Mouse (Mus musculus) hindbrain, embryonic 16.5 days (tissue): ENCODE data around the gene Map10. TPM values are rescaled to one million over a fixed set of nuclear protein-coding genes. Genes with fewer than 3 reads are reported as not detected.
A peak's percentile ranks its signal among the peaks of the same experiment; 100 is the strongest.

Source experiments
- ATAC-seq: fragments of 200-750 bp; cut with Nextera tagmentation; 2 replicates; pipeline ENCODE4 v1.8.0; 2017; ENCODE audit warnings: moderate TSS enrichment, moderate library complexity
- H3K27ac ChIP-seq: fragments of 300-500 bp; sonication (generic); 2 replicates; pipeline ENCODE4 v1.5.1; 2014; ENCODE audit warnings: low read depth, mild to moderate bottlenecking, control low read depth, low read length, moderate library complexity
- H3K27me3 ChIP-seq: fragments of 300-500 bp; sonication (generic); replicated peaks from 2 replicates; pipeline ENCODE4 v1.6.1; 2014; ENCODE audit warnings: low read length; ENCODE audit not compliant: control insufficient read depth, insufficient read depth
- H3K36me3 ChIP-seq: fragments of 300-500 bp; sonication (generic); 2 replicates; pipeline ENCODE4 v1.6.1; 2014; ENCODE audit warnings: mild to moderate bottlenecking, low read length, moderate library complexity, mixed read lengths; ENCODE audit not compliant: control insufficient read depth, insufficient read depth
- H3K4me1 ChIP-seq: fragments of 300-500 bp; sonication (generic); 2 replicates; pipeline ENCODE4 v1.6.1; 2014; ENCODE audit warnings: low read depth, low read length; ENCODE audit not compliant: control insufficient read depth, insufficient read depth
- H3K4me2 ChIP-seq: fragments of 300-500 bp; sonication (generic); 2 replicates; pipeline ENCODE4 v1.6.1; 2014; ENCODE audit warnings: mild to moderate bottlenecking, low read length, control low read depth, moderate library complexity
- H3K4me3 ChIP-seq: fragments of 300-500 bp; sonication (generic); 2 replicates; pipeline ENCODE4 v1.5.1; 2014; ENCODE audit warnings: mild to moderate bottlenecking, low read length, control low read depth, moderate library complexity
- H3K9ac ChIP-seq: fragments of 300-500 bp; sonication (generic); 2 replicates; pipeline ENCODE4 v1.6.1; 2014; ENCODE audit warnings: low read depth, mild to moderate bottlenecking, control low read depth, low read length, moderate library complexity
- H3K9me3 ChIP-seq: fragments of 300-500 bp; sonication (generic); 2 replicates; pipeline ENCODE4 v1.6.1; 2014; ENCODE audit warnings: mild to moderate bottlenecking, low read length, moderate library complexity; ENCODE audit not compliant: control insufficient read depth
- WGBS: fragments of 180-500 bp; shearing (Covaris S2); extraction: QIAGEN DNeasy Blood & Tissue Kit; methylation state at CpG from one replicate; pipeline ENCODE4 v1.1.7; 2014; 5-methylcytosine and 5-hydroxymethylcytosine counted together
- polyA plus RNA-seq: library from polyadenylated mRNA; unstranded; fragments of >200 nt; fragmentation: Nextera tagmentation; extraction: Ambion mirVana; gene quantifications from 2 replicates; pipeline ENCODE4 v1.2.1, GENCODE M21; 2015

The Map10 gene
- polyA plus RNA-seq, 1 experiment from 2014 or later, result 6.3 TPM

- H3K27ac ChIP-seq, result no peak overlapping the region
- WGBS, result 70% methylated on average over 8 of the region's 8 CpGs
- H3K4me3 ChIP-seq, result no peak overlapping the region
- H3K9ac ChIP-seq, result no peak overlapping the region
- H3K9me3 ChIP-seq, result no peaks in the 10 kb centered on the region
- H3K4me1 ChIP-seq, result no peaks in the 10 kb centered on the region
- no peaks in the 10 kb centered on the region for H3K36me3 ChIP-seq
- H3K4me2 ChIP-seq, result no peak overlapping the region
- no peaks in the 10 kb centered on the region for H3K27me3 ChIP-seq
- ATAC-seq, result 0 out of 2 replicates have a peak, but pooled peaks have one; percentile 17
Measured at GRCm38 (mm10) chr8:125678854-125679648, 9.4 kb downstream of the Map10 start.

GRCm38 (mm10) chr8:125680851-125681408 lies 11.3 kb downstream of the Map10 start:
- no peak for ATAC-seq
- Histone ChIP-seq H3K27ac (no peak overlapping the region), H3K4me1 (no peaks in the 10 kb centered on the region), H3K9ac (no peak overlapping the region), H3K4me2 (no peak overlapping the region), H3K9me3 (no peaks in the 10 kb centered on the region), H3K27me3 (no peaks in the 10 kb centered on the region), H3K36me3 (no peaks in the 10 kb centered on the region), H3K4me3 (no peak overlapping the region)
- WGBS, result 29% methylated on average over 8 of the region's 8 CpGs

GRCm38 (mm10) chr8:125685216-125685760 lies 15.7 kb downstream of the Map10 start:
- 72% methylated on average over 6 of the region's 6 CpGs for WGBS
- Histone ChIP-seq H3K9me3 (no peaks in the 10 kb centered on the region), H3K4me2 (no peak overlapping the region), H3K27ac (no peak overlapping the region), H3K4me3 (no peak overlapping the region), H3K4me1 (no peaks in the 10 kb centered on the region; the same call in 1 of the 2 replicates), H3K36me3 (no peaks in the 10 kb centered on the region), H3K9ac (no peak overlapping the region), H3K27me3 (no peaks in the 10 kb centered on the region)
- no peak for ATAC-seq

GRCm38 (mm10) chr8:125686221-125686865 lies 16.7 kb downstream of the Map10 start:
- ATAC-seq, result no peak
- WGBS, result 68% methylated on average over 9 of the region's 9 CpGs
- Histone ChIP-seq H3K4me2 (no peak overlapping the region), H3K4me3 (no peak overlapping the region), H3K9ac (no peak overlapping the region), H3K36me3 (no peaks in the 10 kb centered on the region), H3K27ac (no peak overlapping the region), H3K27me3 (no peaks in the 10 kb centered on the region), H3K9me3 (no peaks in the 10 kb centered on the region), H3K4me1 (no peaks in the 10 kb centered on the region; the same call in 1 of the 2 replicates)

GRCm38 (mm10) chr8:125690166-125690915 lies 20.7 kb downstream of the Map10 start:
- Histone ChIP-seq H3K4me3 (no peak overlapping the region), H3K36me3 (no peaks in the 10 kb centered on the region), H3K4me2 (no peak overlapping the region), H3K9ac (no peak overlapping the region), H3K4me1 (no peaks in the 10 kb centered on the region; the same call in 1 of the 2 replicates), H3K9me3 (no peaks in the 10 kb centered on the region), H3K27ac (no peak overlapping the region), H3K27me3 (no peaks in the 10 kb centered on the region)
- peak; percentile 56; the same call in 1 of the 2 replicates for ATAC-seq
- 43% methylated on average over 15 of the region's 15 CpGs for WGBS

- no peak overlapping the region for H3K9ac ChIP-seq
- no peaks in the 10 kb centered on the region for H3K9me3 ChIP-seq
- H3K27me3 ChIP-seq, result no peaks in the 10 kb centered on the region
- WGBS, result 82% methylated on average over 3 of the region's 3 CpGs
- no peaks in the 10 kb centered on the region for H3K36me3 ChIP-seq
- no peaks in the 10 kb centered on the region; the same call in 1 of the 2 replicates for H3K4me1 ChIP-seq
- peak; percentile 20; the same call in 1 of the 2 replicates for ATAC-seq
- no peak overlapping the region for H3K4me2 ChIP-seq
- no peak overlapping the region for H3K27ac ChIP-seq
- H3K4me3 ChIP-seq, result no peak overlapping the region
Measured at GRCm38 (mm10) chr8:125690961-125691360, 21.3 kb downstream of the Map10 start.

- no peaks in the 10 kb centered on the region; the same call in 1 of the 2 replicates for H3K4me1 ChIP-seq
- H3K27me3 ChIP-seq, result no peaks in the 10 kb centered on the region
- H3K4me2 ChIP-seq, result no peak overlapping the region
- H3K4me3 ChIP-seq, result no peak overlapping the region
- peak; percentile 52; the same call in 1 of the 2 replicates for ATAC-seq
- WGBS, result 42% methylated on average over 5 of the region's 5 CpGs
- no peaks in the 10 kb centered on the region; the same call in 1 of the 2 replicates for H3K9me3 ChIP-seq
- no peak overlapping the region for H3K9ac ChIP-seq
- H3K36me3 ChIP-seq, result no peaks in the 10 kb centered on the region
- no peak overlapping the region for H3K27ac ChIP-seq
Measured at GRCm38 (mm10) chr8:125692447-125692846, 22.8 kb downstream of the Map10 start.

GRCm38 (mm10) chr8:125693197-125693596 lies 23.6 kb downstream of the Map10 start:
- Histone ChIP-seq H3K4me2 (no peak overlapping the region), H3K4me1 (no peaks in the 10 kb centered on the region; the same call in 1 of the 2 replicates), H3K9me3 (no peaks in the 10 kb centered on the region; the same call in 1 of the 2 replicates), H3K36me3 (no peaks in the 10 kb centered on the region), H3K9ac (no peak overlapping the region), H3K27ac (no peak overlapping the region), H3K27me3 (no peaks in the 10 kb centered on the region), H3K4me3 (no peak overlapping the region)
- no peak for ATAC-seq
- WGBS, result 86% methylated on average over 3 of the region's 3 CpGs
